Mouse (Mus musculus): ENCODE results near the gene Kat2b.
"Not testable (repeated sequence)": the region's sequence is repeated elsewhere in the genome, so short reads cannot be mapped to it uniquely, and the experiment has no call there.

Kat2b gene

GRCm38 (mm10) chr17:53566161-53566918, at the start of gene Kat2b:
Kat2b (plus strand) TSS chr17:53566861.
- DNase-seq = peak; percentile 22

GRCm38 (mm10) chr17:53519364-53519763, 47.3 kb upstream of the Kat2b start:
- no peak for DNase-seq

DNA sequence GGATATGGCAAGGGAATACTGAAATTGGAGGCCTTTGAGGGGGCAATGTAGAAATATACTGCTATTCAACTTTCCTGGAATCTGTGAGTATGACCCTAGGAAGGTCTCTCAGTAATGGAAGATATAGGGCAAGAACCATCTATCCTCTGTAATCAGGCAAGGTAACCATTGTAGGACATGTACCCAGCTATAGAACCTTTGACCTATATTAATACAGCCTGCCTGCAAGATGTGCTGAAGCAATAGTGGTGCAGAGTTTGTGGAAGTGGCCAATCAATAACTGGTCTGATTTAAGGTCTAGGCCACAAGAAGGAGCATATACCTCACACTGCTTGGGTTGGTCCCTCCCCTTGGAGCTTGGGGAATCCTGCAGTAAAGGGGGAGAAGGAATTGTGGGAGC, 46.2 kb upstream of the Kat2b start:
- DNase-seq = no peak

- no peak for DNase-seq
These were observed 38.6 kb upstream of the Kat2b start for GRCm38 (mm10) chr17:53528034-53528433.

GRCm38 (mm10) chr17:53531160-53531559, 35.5 kb upstream of the Kat2b start:
- peak; percentile 9 for DNase-seq

- no peak for DNase-seq
These were observed 34.2 kb upstream of the Kat2b start for GRCm38 (mm10) chr17:53532425-53532824.

- not testable (repeated sequence) for DNase-seq
These were observed 27.3 kb upstream of the Kat2b start, which contains the start of gene Pp2d1 for GRCm38 (mm10) chr17:53539351-53539750. Pp2d1 (minus strand) TSS chr17:53539451.

DNA sequence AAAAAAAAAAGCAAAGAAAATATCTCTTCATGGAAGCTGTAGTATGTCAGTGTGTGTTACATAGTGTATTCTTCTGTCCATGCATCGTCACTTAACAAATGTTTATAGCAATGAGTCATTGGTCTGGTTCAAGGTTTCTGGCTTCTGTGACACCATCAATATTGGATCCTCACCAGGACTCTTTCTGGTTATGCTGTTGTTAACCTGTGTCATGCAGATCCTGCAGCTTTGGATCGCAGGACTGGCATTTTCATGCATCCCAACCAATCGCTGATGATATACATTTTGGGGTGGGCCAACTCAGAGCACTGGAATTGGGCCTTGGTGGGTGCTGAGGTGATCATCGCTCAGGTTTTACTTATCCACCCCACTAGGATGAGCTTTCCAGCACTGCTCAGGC, 24.1 kb upstream of the Kat2b start:
- no peak for DNase-seq

DNA sequence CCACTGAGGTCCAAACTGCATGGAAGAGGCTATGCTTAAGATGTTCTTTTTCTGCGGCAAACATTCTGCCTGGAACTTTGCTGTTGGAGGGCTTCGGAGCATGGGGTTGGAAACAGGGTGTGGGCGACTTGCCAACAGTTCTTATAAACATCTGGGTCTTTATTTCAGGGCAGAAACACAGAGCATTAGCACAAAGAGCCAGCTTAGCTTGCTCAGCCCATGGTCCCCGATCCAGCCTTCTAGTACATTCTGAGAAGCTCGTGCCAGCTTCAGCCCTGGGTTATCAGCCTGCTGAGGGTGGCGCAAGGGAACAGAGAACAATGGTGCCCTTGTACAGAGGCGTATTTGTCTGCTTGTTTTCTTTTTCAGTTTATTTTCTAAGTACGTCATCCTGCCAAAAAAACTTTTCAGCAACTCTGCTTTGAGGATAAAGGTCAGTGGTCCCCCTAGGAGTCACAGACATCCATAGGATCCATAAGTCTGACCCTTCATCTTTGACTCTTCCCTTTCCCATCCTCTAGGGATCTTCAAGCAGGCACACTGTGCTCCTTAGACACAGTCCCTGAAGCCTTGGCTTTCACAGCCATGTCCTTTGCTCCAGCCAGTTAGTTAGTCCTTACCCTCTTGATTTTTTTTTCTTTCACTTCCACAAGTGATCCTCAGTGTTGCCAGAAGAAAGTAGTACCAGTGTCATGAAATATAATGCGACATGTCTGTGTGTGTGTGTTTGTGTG, 22.9 kb upstream of the Kat2b start:
- DNase-seq = no peak

DNA sequence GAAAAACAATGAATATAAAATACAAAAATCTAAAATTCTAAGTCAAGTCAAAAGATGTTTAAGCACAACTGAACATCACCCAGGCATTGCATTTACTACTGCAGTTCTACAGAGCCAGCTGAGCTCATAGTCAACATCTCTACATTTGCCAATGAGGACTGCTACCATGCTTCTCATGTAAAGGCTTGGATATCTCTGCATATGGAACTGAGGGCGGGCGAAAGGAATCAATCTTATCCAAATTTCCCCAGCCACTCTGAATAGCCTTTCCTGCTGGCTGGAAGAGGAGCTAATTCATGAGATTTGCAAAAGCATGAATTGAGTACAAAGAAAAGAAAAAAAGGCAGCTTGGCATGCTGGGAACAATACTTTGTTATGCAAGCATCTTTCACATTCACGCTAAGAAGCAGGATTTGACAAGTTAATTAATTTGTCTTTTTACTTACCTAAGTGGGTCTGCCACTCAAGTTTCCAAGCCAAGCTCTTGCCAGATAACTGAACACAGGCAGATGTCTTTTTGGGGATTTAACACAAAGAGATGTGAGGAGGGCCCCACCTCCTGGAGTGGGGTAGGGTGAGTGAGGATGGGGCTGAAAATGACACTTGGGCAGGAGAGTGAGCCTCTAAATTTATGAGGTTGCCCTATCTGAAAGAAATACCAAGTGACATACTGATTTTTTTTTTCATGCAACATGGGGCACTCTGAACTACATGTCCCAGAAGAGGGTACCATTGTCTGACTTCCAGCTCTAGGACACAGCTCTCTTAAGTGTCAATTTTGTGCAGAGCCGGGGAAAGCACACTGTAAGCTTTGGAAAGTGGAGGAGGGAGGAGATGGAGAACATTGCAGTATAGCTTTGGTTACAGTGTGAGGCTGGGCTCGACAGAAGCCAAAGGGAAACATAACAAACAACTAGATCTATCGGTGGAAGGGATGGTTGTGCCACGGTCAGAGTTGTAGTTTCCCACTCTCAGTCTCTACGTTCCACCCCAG, 15.1 kb upstream of the Kat2b start:
- no peak for DNase-seq

DNA sequence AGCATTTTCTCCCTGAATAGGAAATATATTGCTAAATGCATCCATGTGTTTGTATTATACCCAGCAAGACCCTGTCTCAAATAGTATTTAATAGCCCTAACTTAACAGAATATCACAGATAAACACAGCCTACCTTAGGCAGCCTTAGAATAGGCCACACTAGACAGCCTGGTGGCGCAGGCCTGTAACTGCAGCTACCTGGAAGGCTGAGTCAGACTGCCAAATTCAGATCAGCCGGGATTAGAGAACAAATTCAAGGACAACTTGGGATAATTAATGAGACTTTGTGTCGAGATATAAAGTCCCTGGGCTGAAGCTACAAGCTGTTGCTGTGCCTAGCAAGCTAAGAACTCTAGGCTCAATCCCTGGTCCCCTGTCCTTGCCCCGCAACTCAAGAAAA, 12.6 kb upstream of the Kat2b start:
- no peak for DNase-seq

DNA sequence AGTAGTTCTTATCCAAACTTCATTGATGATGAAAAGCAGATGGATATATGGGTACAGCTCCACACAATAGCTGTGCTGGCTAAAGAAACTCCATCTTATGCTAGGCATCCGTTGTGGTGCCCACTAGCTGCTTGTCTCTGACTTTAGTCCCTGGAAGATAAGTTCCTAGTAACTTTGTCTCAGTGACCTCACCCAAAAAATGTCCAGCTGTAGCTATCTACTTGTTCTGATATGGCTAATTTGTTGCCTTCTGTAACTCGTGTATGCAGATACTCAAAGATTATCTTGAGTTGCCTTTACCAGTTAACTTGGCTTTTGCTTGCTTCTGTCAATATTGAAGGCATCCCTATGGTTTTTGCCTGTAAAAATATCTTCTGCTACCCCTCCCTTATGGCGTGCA, 11.8 kb upstream of the Kat2b start:
- no peak for DNase-seq

DNA sequence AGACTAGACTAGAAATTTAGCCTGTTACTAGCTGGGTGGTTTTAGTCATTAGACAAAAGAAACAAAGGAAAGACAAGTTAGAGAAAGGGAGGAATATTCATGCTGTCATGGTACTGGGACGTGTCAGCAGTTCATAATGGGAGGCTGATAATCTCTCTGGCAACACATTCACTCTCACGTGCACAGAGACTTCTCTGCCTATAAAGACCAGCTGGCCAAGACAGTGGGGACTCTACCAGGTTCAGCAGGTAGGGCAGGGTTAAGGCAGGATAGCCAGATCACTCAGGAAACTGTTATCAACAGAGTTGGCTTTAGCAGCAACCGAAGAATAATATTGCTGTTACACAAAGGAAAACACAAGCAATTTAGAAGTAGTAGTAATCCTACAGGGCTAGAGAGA, 9.2 kb upstream of the Kat2b start:
- DNase-seq = no peak

GRCm38 (mm10) chr17:53559646-53560045, 7.0 kb upstream of the Kat2b start:
- no peak for DNase-seq

- DNase-seq = no peak
These were observed 5.1 kb upstream of the Kat2b start for GRCm38 (mm10) chr17:53561458-53562029.

DNA sequence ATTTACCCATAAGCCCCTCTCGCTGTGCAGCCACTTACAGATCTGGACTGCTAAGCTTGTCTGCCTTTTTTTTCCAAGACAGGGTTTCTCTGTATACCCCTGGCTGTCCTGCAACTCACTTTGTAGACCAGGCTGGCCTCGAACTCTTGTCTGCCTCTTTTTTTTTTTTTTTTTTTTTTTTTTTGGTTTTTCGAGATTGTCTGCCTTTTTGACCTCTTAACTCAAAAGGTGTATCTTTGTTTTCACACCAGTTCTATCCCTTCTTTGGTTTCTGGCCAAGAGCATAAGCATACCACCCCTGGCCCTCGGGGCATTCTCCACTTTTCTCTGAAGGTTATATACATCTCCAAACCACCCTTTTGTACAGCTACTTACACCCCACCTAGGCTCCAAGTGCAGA, 1.8 kb upstream of the Kat2b start:
- DNase-seq = no peak

- peak; percentile 80 for DNase-seq
These were observed 271 bp downstream of the Kat2b start for GRCm38 (mm10) chr17:53566919-53567345.

DNA sequence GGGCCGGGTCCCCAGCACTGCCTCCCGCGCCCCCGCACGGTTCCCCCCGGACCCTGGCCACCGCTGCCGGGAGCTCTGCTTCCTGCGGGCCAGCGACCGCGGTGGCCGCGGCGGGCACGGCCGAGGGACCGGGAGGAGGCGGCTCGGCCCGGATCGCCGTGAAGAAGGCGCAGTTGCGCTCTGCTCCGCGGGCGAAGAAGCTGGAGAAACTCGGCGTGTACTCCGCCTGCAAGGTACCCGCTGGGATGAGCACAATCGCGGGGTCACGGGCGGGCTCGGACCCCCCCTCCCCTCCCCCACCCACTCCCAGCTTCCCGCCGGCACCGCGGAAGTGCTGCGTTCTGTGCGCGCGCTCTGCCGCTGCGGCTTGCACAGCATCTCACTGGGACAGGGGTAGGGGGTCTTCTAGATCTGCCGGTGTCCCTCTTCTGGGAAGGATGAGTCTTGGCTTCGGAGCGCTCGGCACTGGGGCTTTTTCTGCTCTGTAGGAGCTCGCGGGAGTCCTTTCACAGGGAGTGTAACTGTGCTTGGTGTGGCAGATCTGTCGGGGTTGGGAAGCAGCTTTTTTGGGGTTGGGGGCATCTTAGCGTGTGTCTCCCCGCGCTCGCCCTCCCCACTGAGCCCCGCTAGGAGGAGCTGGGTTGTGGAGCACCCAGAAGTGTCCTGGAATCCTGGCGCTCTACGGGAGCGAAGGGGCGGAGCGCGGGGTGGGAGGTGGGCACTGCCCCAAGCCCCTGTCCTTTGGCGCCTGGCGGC, 863 bp downstream of the Kat2b start:
- peak; percentile 74 for DNase-seq

DNA sequence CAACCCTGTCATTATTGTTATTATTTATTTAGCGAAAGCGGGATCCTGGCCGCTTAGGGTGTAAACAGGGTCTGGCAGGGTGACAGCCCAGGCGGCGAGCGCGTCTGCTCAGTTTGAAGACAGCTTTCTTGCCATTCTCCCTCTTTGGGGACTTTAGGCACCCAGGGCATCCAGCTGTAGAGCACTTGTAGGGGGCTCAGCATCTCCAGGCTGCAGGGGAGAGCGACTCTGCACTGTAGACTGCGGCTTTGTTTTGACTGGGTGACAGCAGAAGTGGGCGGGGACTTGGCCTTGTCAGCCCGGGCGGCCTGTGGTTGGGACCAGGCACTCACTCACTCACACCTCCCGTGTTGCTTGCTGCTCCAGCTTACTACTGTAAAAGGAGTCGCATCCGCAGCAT, 1.5 kb downstream of the Kat2b start:
- peak; percentile 93 for DNase-seq

- no peak for DNase-seq
These were observed 2.2 kb downstream of the Kat2b start for GRCm38 (mm10) chr17:53568734-53569386.

DNA sequence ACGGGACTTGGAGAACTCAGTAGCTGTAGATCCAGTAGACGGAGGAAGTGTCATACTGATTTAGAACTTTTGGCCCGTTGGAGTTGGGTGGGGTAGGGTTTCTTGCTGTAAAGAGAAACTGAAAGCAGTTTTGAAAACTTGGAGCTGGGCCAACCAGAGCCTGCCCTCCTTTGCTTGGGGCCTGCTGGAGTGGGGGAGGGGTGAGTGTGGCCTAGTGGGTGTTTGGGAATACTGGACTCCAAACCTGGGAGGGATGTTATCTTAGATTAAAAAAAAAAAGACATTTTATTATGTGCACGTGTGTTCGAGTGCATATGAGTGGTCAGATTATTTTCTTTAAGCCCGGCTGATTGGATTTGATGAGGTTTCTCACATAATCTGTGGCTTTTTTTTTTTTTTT, 3.2 kb downstream of the Kat2b start:
- DNase-seq = peak; percentile 85

Data from thymus, postnatal 14 days (tissue).